21 mouse cellular contexts compared by ENCODE assay signal in the genomic region with DNA sequence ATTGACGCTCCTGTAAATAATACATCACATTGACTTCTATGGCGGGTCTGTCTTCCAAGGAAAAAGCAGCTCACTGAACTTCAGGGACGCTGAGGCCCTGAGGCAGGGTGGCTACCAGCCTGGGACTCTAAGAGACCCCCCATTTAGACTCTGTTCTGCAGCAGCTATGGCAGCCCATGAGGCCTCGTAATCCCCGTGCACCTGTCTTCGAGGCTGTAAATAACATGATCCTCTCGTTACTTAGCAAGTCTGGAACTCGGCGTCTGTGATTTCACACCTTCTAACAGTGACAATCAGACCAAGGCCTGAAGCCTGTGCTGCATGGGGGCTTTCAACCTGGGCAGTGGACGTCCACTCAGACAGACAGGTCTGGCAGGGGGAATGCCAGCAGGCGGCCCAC. TPM values are rescaled to one million over a fixed set of nuclear protein-coding genes. Genes with fewer than 3 reads are reported as not detected.
DNase-seq lines count a peak whose midpoint lies in the region; ATAC-seq and TF ChIP-seq lines count a peak whose summit lies in the region.
"Had no signal": no experiment of that assay in that cellular context is flagged by ENCODE, and none has a peak within 500 bp of the region (broad histone marks: within the 10 kb centered on the region; RNA-seq: fewer than 3 reads in every experiment).

No protein-coding gene starts in this region.

- peak overlapping the region; percentile 94 for H3K27ac ChIP-seq in gastrocnemius, adult 2 months
- H3K27ac ChIP-seq in heart, embryonic 13.5 days (replicated peaks) = no peak overlapping the region
- H3K27ac ChIP-seq in limb, embryonic 13.5 days = no peak overlapping the region
- no peak overlapping the region for H3K27ac ChIP-seq in limb, embryonic 10.5 days

- H3K27me3 ChIP-seq in heart, embryonic 13.5 days (replicated peaks) = no peaks in the 10 kb centered on the region
- no peaks in the 10 kb centered on the region for H3K27me3 ChIP-seq in limb, embryonic 13.5 days
- H3K27me3 ChIP-seq in limb, embryonic 10.5 days (ENCODE audit: low read depth, poor library complexity, severe bottlenecking) = no peaks in the 10 kb centered on the region
- H3K27me3 ChIP-seq: CH12.LX, Patski had no signal

- H3K4me3 ChIP-seq in gastrocnemius, adult 2 months = no peak overlapping the region
- no peak overlapping the region for H3K4me3 ChIP-seq in heart, embryonic 13.5 days
- H3K4me3 ChIP-seq in limb, embryonic 13.5 days = no peak overlapping the region
- no peak overlapping the region for H3K4me3 ChIP-seq in limb, embryonic 10.5 days

- WGBS in heart, embryonic 13.5 days = 66% methylated on average over 11 of the region's 11 CpGs
- 46% methylated on average over 11 of the region's 11 CpGs for WGBS in limb, embryonic 13.5 days
- WGBS in limb, embryonic 10.5 days = 76% methylated on average over 11 of the region's 11 CpGs

- 0 out of 2 replicates have a peak overlapping the region, but pooled peaks have one; percentile 3 for H3K9ac ChIP-seq in heart, embryonic 13.5 days
- H3K9ac ChIP-seq in limb, embryonic 13.5 days = no peak overlapping the region

- no peaks in the 10 kb centered on the region for H3K9me3 ChIP-seq in heart, embryonic 13.5 days
- H3K9me3 ChIP-seq in limb, embryonic 13.5 days = no peaks in the 10 kb centered on the region
- no peaks in the 10 kb centered on the region for H3K9me3 ChIP-seq in limb, embryonic 10.5 days (replicated peaks)

- DNase-seq in gastrocnemius, adult 18-20 months (ENCODE audit: low spot score) = peak; percentile 43
- DNase-seq in gastrocnemius, postnatal 25 days = no peak
- DNase-seq in gastrocnemius, adult 2 months = peak; percentile 51
- no peak for DNase-seq in gastrocnemius, postnatal 36 days
- DNase-seq in heart, postnatal 10 days = no peak
- DNase-seq in limb, embryonic 10.5 days (ENCODE audit: low spot score) = no peak
- DNase-seq: adrenal gland, adult 2 months; adrenal gland, adult 8-10 months; adrenal gland, postnatal 10 days; adrenal gland, postnatal 14 days; adrenal gland, postnatal 25 days; adrenal gland, postnatal 36 days; B cell, adult 2 months; cerebellum, adult 11 months had no signal

- H3K4me2 ChIP-seq in heart, embryonic 13.5 days = no peak overlapping the region
- no peak overlapping the region for H3K4me2 ChIP-seq in limb, embryonic 13.5 days (replicated peaks)

- intact Hi-C loops in gastrocnemius, adult 2 months (cut with DNase I) = loop anchor here (1.0 kb wide), 1 partner anchor 16 kb away; no protein-coding TSS in a partner anchor
- intact Hi-C loops in gastrocnemius, postnatal 36 days (cut with DNase I) = no loop called here
- intact Hi-C loops in heart, postnatal 10 days (cut with DNase I) = no loop called here

- TF ChIP-seq CTCF in gastrocnemius, adult 2 months (IDR thresholded peaks at IDR 0.05) = no peak

- ATAC-seq in heart, embryonic 13.5 days (ENCODE audit: extremely low read depth, insufficient number of reproducible peaks, low FRiP score, low TSS enrichment) = no peak
- ATAC-seq in limb, embryonic 13.5 days (ENCODE audit: low FRiP score, low read depth) = 0 out of 2 replicates have a peak, but pooled peaks have one; percentile 64
- ATAC-seq: activated CD4-positive, CD25-positive, alpha-beta regulatory T cell, adult 4 months; CD4-positive, CD25-positive, alpha-beta regulatory T cell, adult 4 months; Patski had no signal

- H3K4me1 ChIP-seq in heart, embryonic 13.5 days = peaks cover 58% of the 10 kb centered on the region
- H3K4me1 ChIP-seq in limb, embryonic 13.5 days = peaks cover 15% of the 10 kb centered on the region
- H3K4me1 ChIP-seq in limb, embryonic 10.5 days = peaks cover 13% of the 10 kb centered on the region

- H3K36me3 ChIP-seq in heart, embryonic 13.5 days = peaks cover 39% of the 10 kb centered on the region
- peaks cover 30% of the 10 kb centered on the region for H3K36me3 ChIP-seq in limb, embryonic 13.5 days
- H3K36me3 ChIP-seq in limb, embryonic 10.5 days = peaks cover 48% of the 10 kb centered on the region
- H3K36me3 ChIP-seq: G1E had no signal

RNA-seq across cellular contexts. Expression of gene Smyd2, which starts 19.0 kb away (rescaled TPM):
- total RNA-seq in gastrocnemius, adult 18-20 months (2021) = 100 to 1,000 TPM; 316 to 319 TPM
- 100 to 1,000 TPM; 124 to 197 TPM for total RNA-seq in gastrocnemius, postnatal 25 days (2021)
- total RNA-seq in gastrocnemius, adult 2 months (2021) = 100 to 1,000 TPM; 200 to 329 TPM
- total RNA-seq in gastrocnemius, postnatal 36 days (2021) = 100 to 1,000 TPM; 276 to 290 TPM
- 187 and 209 TPM in 2 replicates for polyA plus RNA-seq in heart, embryonic 13.5 days (2015; fragmentation: Nextera tagmentation; extraction: Ambion mirVana)
- 100 to 1,000 TPM; 166 to 180 TPM for total RNA-seq in heart, postnatal 10 days (2021)
- 87.3 and 92.9 TPM in 2 replicates for polyA plus RNA-seq in limb, embryonic 13.5 days (2015; fragmentation: Nextera tagmentation; extraction: Ambion mirVana)
- 79.5 and 89.4 TPM in 2 replicates for polyA plus RNA-seq in limb, embryonic 10.5 days (2016; fragmentation: Nextera tagmentation; extraction: Ambion mirVana)
- total RNA-seq: G1E had no signal
- polyA plus RNA-seq: G1E had no signal

Comparison
In these comparisons a context has a peak if more than half of its experiments do, and no peak if none do; other contexts are left out.
1. DNase-seq: peak in gastrocnemius, adult 18-20 months (single experiment) and gastrocnemius, adult 2 months (single experiment); none in gastrocnemius, postnatal 25 days (single experiment), gastrocnemius, postnatal 36 days (0 of 2), heart, postnatal 10 days (0 of 2) and limb, embryonic 10.5 days (single experiment).